Mouse (Mus musculus): ENCODE results near the gene Slc22a19.
"Not testable (repeated sequence)": the region's sequence is repeated elsewhere in the genome, so short reads cannot be mapped to it uniquely, and the experiment has no call there.

Gene Slc22a19

DNA sequence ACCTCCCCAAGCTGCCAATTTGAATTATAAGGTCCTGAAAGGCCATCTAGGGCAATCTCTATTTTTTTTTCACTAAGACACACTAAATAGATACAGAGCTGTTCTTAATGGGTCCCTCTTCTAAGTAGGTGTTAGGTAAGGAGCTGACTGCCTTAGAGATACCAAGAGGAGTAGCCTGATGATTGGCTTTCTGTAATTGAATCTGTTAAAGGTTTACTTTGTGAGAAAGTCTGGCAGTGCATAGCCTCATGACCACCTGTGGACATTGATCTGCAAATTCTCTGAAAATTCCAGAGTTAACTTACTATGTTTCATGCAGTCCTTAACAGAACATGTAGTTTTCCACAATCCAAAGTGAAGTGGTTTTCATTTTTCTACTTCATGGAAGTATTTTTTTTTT lies at the start of gene Slc22a19:
Gene Slc22a19, minus strand, starts transcription at position 163 of the 400 bp plus-strand sequence.
- DNase-seq (ENCODE audit: low read depth, low spot score): no peak

- not testable (repeated sequence) for DNase-seq (ENCODE audit: low read depth, low spot score)
These were observed 42.3 kb upstream of the Slc22a19 start for GRCm38 (mm10) chr19:7753371-7753770.

GRCm38 (mm10) chr19:7729543-7729942 lies 18.4 kb upstream of the Slc22a19 start:
- DNase-seq (ENCODE audit: low read depth, low spot score): peak; percentile 8

GRCm38 (mm10) chr19:7693104-7693503 lies 18.0 kb downstream of the Slc22a19 start:
- DNase-seq (ENCODE audit: low read depth, low spot score): not testable (repeated sequence)

DNA sequence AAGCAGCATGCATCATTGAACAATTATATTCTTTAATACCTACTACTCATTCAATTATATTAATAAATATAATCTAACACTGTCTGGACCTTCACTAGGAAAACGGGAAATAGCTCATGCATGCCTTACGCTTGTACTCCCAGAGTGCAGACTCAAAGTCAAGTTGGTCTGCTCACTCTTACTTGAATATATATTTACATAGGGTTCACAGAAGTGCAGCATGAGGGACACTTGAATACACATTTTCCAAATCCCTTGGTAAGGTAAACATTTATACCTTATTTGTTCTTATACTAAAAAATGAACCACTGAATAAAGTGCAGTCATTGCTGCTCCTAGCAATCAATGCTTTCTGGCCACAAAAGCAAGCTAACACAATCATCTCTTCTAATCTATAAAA lies 19.9 kb downstream of the Slc22a19 start:
- DNase-seq (ENCODE audit: low read depth, low spot score): no peak

GRCm38 (mm10) chr19:7687988-7688387 lies 23.1 kb downstream of the Slc22a19 start:
- no peak for DNase-seq (ENCODE audit: low read depth, low spot score)

DNA sequence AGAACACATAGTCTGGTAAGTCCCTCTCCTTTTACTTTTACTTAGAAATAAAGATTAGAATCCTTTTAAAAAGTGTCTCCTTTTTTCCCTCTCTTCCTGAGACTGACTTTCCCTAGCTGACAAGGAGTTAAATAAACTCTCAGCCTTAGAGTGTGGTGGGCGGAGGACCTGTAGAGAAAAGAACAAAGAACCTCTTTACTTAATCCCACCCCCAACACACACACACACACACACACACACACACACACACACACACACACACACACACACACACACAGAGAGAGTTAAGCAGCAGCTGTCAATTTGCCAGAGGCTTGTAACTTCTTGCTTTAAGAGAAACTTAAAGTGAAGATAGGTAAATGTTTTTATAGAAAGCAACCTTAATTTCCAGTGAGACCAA lies 39.1 kb downstream of the Slc22a19 start:
- no peak for DNase-seq (ENCODE audit: low read depth, low spot score)

GRCm38 (mm10) chr19:7648913-7649666 lies 62.0 kb downstream of the Slc22a19 start:
- DNase-seq (ENCODE audit: low read depth, low spot score): no peak

GRCm38 (mm10) chr19:7633786-7634185 lies 77.3 kb downstream of the Slc22a19 start:
- DNase-seq (ENCODE audit: low read depth, low spot score): no peak

DNA sequence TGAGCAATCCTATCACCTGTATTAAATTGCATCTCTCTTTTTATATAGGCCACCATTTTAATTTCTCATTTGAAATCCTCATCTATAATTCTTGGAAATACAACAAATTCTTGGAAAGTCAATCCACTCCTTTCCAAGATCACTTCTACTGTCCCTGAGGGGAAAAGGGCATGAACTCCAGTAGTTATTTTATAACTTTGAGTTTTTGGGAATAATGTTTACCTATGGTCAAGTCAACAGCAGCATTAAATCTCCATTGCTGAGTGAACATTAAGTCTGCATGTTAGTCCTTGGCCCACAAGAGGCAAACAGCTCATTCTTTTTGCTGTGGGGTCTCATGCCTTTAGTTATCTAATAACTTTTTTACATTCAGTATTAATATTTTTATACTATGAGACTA lies 78.1 kb downstream of the Slc22a19 start:
- DNase-seq (ENCODE audit: low read depth, low spot score): no peak

Data from retina, postnatal 7 days (tissue).